Mouse (Mus musculus) hindbrain, embryonic 14.5 days (tissue): ENCODE measurements around the gene Foxd1. TPM values are rescaled to one million over a fixed set of nuclear protein-coding genes. Genes with fewer than 3 reads are reported as not detected.

Experiments
- ATAC-seq: fragments of 200-750 bp; cut with Nextera tagmentation; 2 replicates; pipeline ENCODE4 v1.8.0; 2017; ENCODE audit warnings: moderate number of reproducible peaks, mild to moderate bottlenecking, moderate TSS enrichment, moderate library complexity; ENCODE audit not compliant: low FRiP score
- DNase-seq: peaks from one replicate; pipeline ENCODE4 v3.0.0-alpha.2; 2015; ENCODE audit warnings: low spot score
- H3K27ac ChIP-seq: fragments of 300-500 bp; sonication (generic); 2 replicates; pipeline ENCODE4 v1.5.1; 2014; ENCODE audit warnings: mild to moderate bottlenecking, moderate library complexity
- H3K27me3 ChIP-seq: fragments of 300-500 bp; sonication (generic); 2 replicates; pipeline ENCODE4 v1.6.1; 2014; ENCODE audit warnings: mild to moderate bottlenecking, low read length, mixed read lengths; ENCODE audit not compliant: control insufficient read depth, insufficient read depth
- H3K36me3 ChIP-seq: fragments of 300-500 bp; sonication (generic); replicated peaks from 2 replicates; pipeline ENCODE4 v1.6.1; 2014; ENCODE audit not compliant: control insufficient read depth, insufficient read depth
- H3K4me1 ChIP-seq: fragments of 300-500 bp; sonication (generic); replicated peaks from 2 replicates; pipeline ENCODE4 v1.6.1; 2014; ENCODE audit warnings: antibody characterized with exemption, low read length, mixed read lengths; ENCODE audit not compliant: control insufficient read depth, insufficient read depth
- H3K4me2 ChIP-seq: fragments of 300-500 bp; sonication (generic); replicated peaks from 2 replicates; pipeline ENCODE4 v1.6.1; 2014; ENCODE audit warnings: mild to moderate bottlenecking, moderate library complexity
- H3K4me3 ChIP-seq: fragments of 300-500 bp; sonication (generic); replicated peaks from 2 replicates; pipeline ENCODE4 v1.5.1; 2014; ENCODE audit warnings: mild to moderate bottlenecking, low read length
- H3K9ac ChIP-seq: fragments of 300-500 bp; sonication (generic); 2 replicates; pipeline ENCODE4 v1.6.1; 2014
- H3K9me3 ChIP-seq: fragments of 300-500 bp; sonication (generic); 2 replicates; pipeline ENCODE4 v1.6.1; 2016; ENCODE audit warnings: low read length; ENCODE audit not compliant: control insufficient read depth
- WGBS: fragments of 180-500 bp; shearing (Covaris S2); extraction: QIAGEN DNeasy Blood & Tissue Kit; methylation state at CpG from one replicate; pipeline ENCODE4 v1.1.7; 2014; 5-methylcytosine and 5-hydroxymethylcytosine counted together
- polyA plus RNA-seq: library from polyadenylated mRNA; unstranded; fragments of >200 nt; fragmentation: Nextera tagmentation; extraction: Ambion mirVana; gene quantifications from 2 replicates; pipeline ENCODE4 v1.2.1, GENCODE M21; 2014

Foxd1 gene
- polyA plus RNA-seq, 1 experiment from 2014 or later: 1.1 TPM

GRCm38 (mm10) chr13:98351527-98351926, 2.5 kb upstream of the Foxd1 start:
- H3K4me3 ChIP-seq: no peak overlapping the region
- H3K36me3 ChIP-seq: no peaks in the 10 kb centered on the region
- peaks cover 5% of the 10 kb centered on the region; the same call in 1 of the 2 replicates for H3K4me1 ChIP-seq
- no peak overlapping the region for H3K4me2 ChIP-seq
- H3K9me3 ChIP-seq: no peaks in the 10 kb centered on the region
- no peak overlapping the region for H3K9ac ChIP-seq
- H3K27me3 ChIP-seq: peaks cover 78% of the 10 kb centered on the region
- ATAC-seq (no peak), DNase-seq (no peak)
- WGBS: 3% methylated on average over 8 of the region's 8 CpGs
- no peak overlapping the region for H3K27ac ChIP-seq

GRCm38 (mm10) chr13:98352381-98352975, 1.6 kb upstream of the Foxd1 start:
- H3K27me3 ChIP-seq: peaks cover 82% of the 10 kb centered on the region
- WGBS: 12% methylated on average over 14 of the region's 14 CpGs

GRCm38 (mm10) chr13:98353709-98354089, 343 bp upstream of the Foxd1 start:
- DNase-seq (no peak), ATAC-seq (no peak)
- Histone ChIP-seq H3K9ac (no peak overlapping the region), H3K9me3 (no peaks in the 10 kb centered on the region), H3K4me2 (peak overlapping the region; percentile 51), H3K36me3 (no peaks in the 10 kb centered on the region), H3K4me1 (peaks cover 5% of the 10 kb centered on the region; the same call in 1 of the 2 replicates), H3K27ac (no peak overlapping the region), H3K4me3 (no peak overlapping the region), H3K27me3 (peaks cover 86% of the 10 kb centered on the region)
- under 1% methylated on average over 13 of the region's 13 CpGs for WGBS

More at GRCm38 (mm10) chr13:98352381-98352975, 1.6 kb upstream of the Foxd1 start:
- H3K4me2 ChIP-seq: no peak overlapping the region
- no peak overlapping the region for H3K27ac ChIP-seq
- H3K36me3 ChIP-seq: no peaks in the 10 kb centered on the region
- H3K4me1 ChIP-seq: peaks cover 5% of the 10 kb centered on the region; the same call in 1 of the 2 replicates
- H3K9me3 ChIP-seq: no peaks in the 10 kb centered on the region
- ATAC-seq: no peak
- H3K4me3 ChIP-seq: no peak overlapping the region
- H3K9ac ChIP-seq: no peak overlapping the region
- DNase-seq: peak; percentile 58

GRCm38 (mm10) chr13:98354871-98355558, 973 bp downstream of the Foxd1 start:
- no peak overlapping the region for H3K27ac ChIP-seq
- H3K36me3 ChIP-seq: no peaks in the 10 kb centered on the region
- H3K4me3 ChIP-seq: peak overlapping the region; percentile 34
- H3K9me3 ChIP-seq: no peaks in the 10 kb centered on the region
- ATAC-seq: 0 out of 2 replicates have a peak, but pooled peaks have one; percentile 32
- H3K27me3 ChIP-seq: peaks cover 86% of the 10 kb centered on the region
- WGBS: under 1% methylated on average over 92 of the region's 102 CpGs
- DNase-seq: peak; percentile 39
- H3K4me1 ChIP-seq: peaks cover 5% of the 10 kb centered on the region; the same call in 1 of the 2 replicates
- peak overlapping the region; percentile 45; the same call in 1 of the 2 replicates for H3K9ac ChIP-seq
- peak overlapping the region; percentile 51 for H3K4me2 ChIP-seq

- no peak overlapping the region for H3K27ac ChIP-seq
- no peak for DNase-seq
- peaks cover 86% of the 10 kb centered on the region for H3K27me3 ChIP-seq
- H3K9ac ChIP-seq: peak overlapping the region; percentile 45; the same call in 1 of the 2 replicates
- peak overlapping the region; percentile 34 for H3K4me3 ChIP-seq
- H3K36me3 ChIP-seq: no peaks in the 10 kb centered on the region
- no peak for ATAC-seq
- H3K9me3 ChIP-seq: no peaks in the 10 kb centered on the region
- peaks cover 5% of the 10 kb centered on the region; the same call in 1 of the 2 replicates for H3K4me1 ChIP-seq
- peak overlapping the region; percentile 51 for H3K4me2 ChIP-seq
- under 1% methylated on average over 68 of the region's 81 CpGs for WGBS
These were observed 1.6 kb downstream of the Foxd1 start for GRCm38 (mm10) chr13:98355559-98356111.

- no peak for ATAC-seq
- Histone ChIP-seq H3K4me3 (peak overlapping the region; percentile 34), H3K9me3 (no peaks in the 10 kb centered on the region), H3K4me2 (no peak overlapping the region), H3K36me3 (no peaks in the 10 kb centered on the region), H3K9ac (no peak overlapping the region; the same call in 1 of the 2 replicates), H3K27ac (no peak overlapping the region), H3K4me1 (peaks cover 5% of the 10 kb centered on the region; the same call in 1 of the 2 replicates), H3K27me3 (peaks cover 86% of the 10 kb centered on the region)
- DNase-seq: peak; percentile 59
- WGBS: 3% methylated on average over 9 of the region's 9 CpGs
These were observed 2.3 kb downstream of the Foxd1 start for GRCm38 (mm10) chr13:98356176-98356972.

GRCm38 (mm10) chr13:98356973-98357425, 3.0 kb downstream of the Foxd1 start:
- no peak overlapping the region; the same call in 1 of the 2 replicates for H3K4me3 ChIP-seq
- H3K36me3 ChIP-seq: no peaks in the 10 kb centered on the region
- DNase-seq (peak; percentile 34), ATAC-seq (no peak)
- 6% methylated on average over 6 of the region's 6 CpGs for WGBS
- H3K4me2 ChIP-seq: no peak overlapping the region
- H3K27ac ChIP-seq: no peak overlapping the region
- H3K4me1 ChIP-seq: peaks cover 5% of the 10 kb centered on the region; the same call in 1 of the 2 replicates
- H3K9me3 ChIP-seq: no peaks in the 10 kb centered on the region
- peaks cover 83% of the 10 kb centered on the region for H3K27me3 ChIP-seq
- no peak overlapping the region for H3K9ac ChIP-seq

- Histone ChIP-seq H3K4me1 (peaks cover 5% of the 10 kb centered on the region; the same call in 1 of the 2 replicates), H3K9me3 (no peaks in the 10 kb centered on the region), H3K36me3 (no peaks in the 10 kb centered on the region), H3K4me2 (peak overlapping the region; percentile 9; the same call in 1 of the 2 replicates), H3K9ac (no peak overlapping the region), H3K27me3 (peaks cover 83% of the 10 kb centered on the region), H3K27ac (no peak overlapping the region), H3K4me3 (no peak overlapping the region; the same call in 1 of the 2 replicates)
- 2% methylated on average over 18 of the region's 18 CpGs for WGBS
- no peak for ATAC-seq
- DNase-seq: peak; percentile 37
These were observed 3.7 kb downstream of the Foxd1 start for GRCm38 (mm10) chr13:98357433-98358423.
